8 mouse cellular contexts compared by ENCODE assay signal in the genomic region with DNA sequence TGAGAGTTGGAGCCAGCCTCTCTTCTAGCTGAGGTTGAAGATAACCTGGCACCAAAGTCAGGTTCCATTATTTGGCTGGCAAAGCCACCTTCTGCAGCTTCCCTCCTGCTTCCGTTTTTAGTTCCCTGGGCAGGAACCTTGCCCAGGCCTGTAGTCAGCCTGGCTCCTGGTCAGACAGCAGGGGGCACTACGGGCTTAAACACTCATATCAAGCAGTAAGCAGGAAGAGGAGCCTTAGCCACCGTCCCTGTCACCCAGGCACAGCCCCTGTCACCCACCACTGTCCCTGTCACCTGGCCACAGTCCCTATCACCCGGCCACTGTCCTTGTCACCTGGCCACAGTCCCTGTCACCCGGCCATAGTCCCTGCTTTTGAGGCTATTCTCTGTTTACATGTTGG.
A peak's percentile ranks its signal among the peaks of the same experiment; 100 is the strongest.
DNase-seq lines count a peak whose midpoint lies in the region; TF ChIP-seq lines count a peak whose summit lies in the region.

No protein-coding gene starts in this region.

- no peak for TF ChIP-seq POLR2A in lung, adult 2 months (IDR thresholded peaks at IDR 0.05; ENCODE audit: borderline replicate concordance, extremely low read depth, low read depth, low read length)

- H3K4me3 ChIP-seq in layer of hippocampus, adult 2 months, result no peak overlapping the region
- no peak overlapping the region for H3K4me3 ChIP-seq in lung, adult 2 months (replicated peaks; ENCODE audit: extremely low read depth, low read depth, low read length)

- no peak overlapping the region for H3K27ac ChIP-seq in layer of hippocampus, adult 2 months

- WGBS in lung, adult 2 months, result 30% methylated on average over 5 of the region's 5 CpGs

- peak; percentile 74 for TF ChIP-seq CTCF in layer of hippocampus, adult 2 months (conservative IDR thresholded peaks at IDR 0.05)
- peak; percentile 67 for TF ChIP-seq CTCF in lung, adult 2 months (IDR thresholded peaks at IDR 0.05; ENCODE audit: insufficient read depth, low read length)

- H3K4me1 ChIP-seq in lung, adult 2 months (ENCODE audit: control insufficient read depth, insufficient read depth, low read length), result no peaks in the 10 kb centered on the region

- DNase-seq in layer of hippocampus, adult 2 months (ENCODE audit: low spot score in 2 of 2), result peak in 1 of 2 experiments; percentile 36
- DNase-seq in layer of hippocampus, postnatal 36 days, result no peak
- DNase-seq in MN1 (ENCODE audit: low spot score), result peak; percentile 41
- DNase-seq in cerebellum, adult 11 months, result peak; percentile 88
- peak; percentile 38 to 75 for DNase-seq in heart, adult 9 months (ENCODE audit: low spot score in 2 of 2)
- DNase-seq in lung, adult 2 months, result peak; percentile 43
- DNase-seq in thymus, postnatal 25 days, result peak; percentile 35
- no peak for DNase-seq in Muller cell, postnatal 12 days (ENCODE audit: inconsistent ontology term)

Comparison
In these comparisons a context has a peak if more than half of its experiments do, and no peak if none do; other contexts are left out.
1. DNase-seq: peak in MN1 (single experiment), cerebellum, adult 11 months (single experiment), heart, adult 9 months (2 of 2), lung, adult 2 months (single experiment) and thymus, postnatal 25 days (single experiment); none in layer of hippocampus, postnatal 36 days (0 of 2) and Muller cell, postnatal 12 days (single experiment).